Mouse (Mus musculus): ENCODE data around the gene Olfr981. TPM values are rescaled to one million over a fixed set of nuclear protein-coding genes. Genes with fewer than 3 reads are reported as not detected.
"Not testable (repeated sequence)": the region's sequence is repeated elsewhere in the genome, so short reads cannot be mapped to it uniquely, and the experiment has no call there.

The Olfr981 gene
- total RNA-seq (2021), result not detected
- long read RNA-seq, experiment 1, result 0 reads
- long read RNA-seq, experiment 2, result 0 reads

- no peak for DNase-seq
Measured at GRCm38 (mm10) chr9:40021164-40021563, at the start of gene Olfr981. Gene Olfr981 (plus strand): TSS chr9:40021464.

GRCm38 (mm10) chr9:39976581-39977145 is 44.6 kb upstream of the Olfr981 start:
- DNase-seq, result not testable (repeated sequence)

DNA sequence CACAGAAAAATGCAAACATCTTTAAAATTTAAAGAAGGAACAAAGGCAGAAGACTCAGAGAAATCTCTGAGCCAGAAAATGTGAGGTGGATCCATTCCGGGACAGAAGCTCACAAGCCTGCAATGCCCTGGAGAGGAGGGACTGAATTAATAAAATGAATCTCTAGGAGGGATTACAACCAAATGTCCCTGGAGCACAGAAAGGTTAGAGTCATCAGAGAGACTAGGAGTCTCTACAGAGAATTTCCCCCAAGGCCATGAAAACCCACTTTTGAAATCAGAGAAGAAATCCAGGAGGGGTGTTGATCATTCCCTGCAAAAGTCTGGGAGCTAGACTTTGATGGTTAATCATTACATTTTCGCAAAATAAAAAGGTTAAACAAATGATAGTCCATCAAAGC is 29.5 kb upstream of the Olfr981 start, which contains the start of gene Olfr978:
TSS of gene Olfr978 (plus strand) at position 301 of the 400 bp plus-strand sequence.
- no peak for DNase-seq

GRCm38 (mm10) chr9:40003365-40003764 is 17.9 kb upstream of the Olfr981 start, which contains the start of gene Olfr979:
Gene Olfr979 (minus strand): TSS chr9:40003465.
- DNase-seq, result no peak

DNA sequence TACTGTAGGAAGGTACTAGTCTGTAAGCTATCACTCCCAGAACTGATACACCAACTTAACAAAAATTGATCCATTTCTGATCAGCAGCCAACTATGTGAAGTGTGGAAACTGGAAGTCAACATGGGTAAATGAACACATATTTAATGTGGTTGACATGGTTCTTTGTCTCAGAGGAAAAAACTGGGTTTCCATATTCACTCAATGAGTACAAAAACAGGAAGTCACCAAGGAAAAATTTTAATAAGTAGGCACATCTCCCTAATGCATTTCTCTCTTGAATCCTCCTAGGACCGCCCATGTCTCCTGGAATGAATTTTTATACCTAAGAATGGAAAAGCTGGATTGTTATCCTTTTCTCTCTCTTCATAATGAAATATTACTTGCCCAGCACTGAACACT is 11.8 kb upstream of the Olfr981 start, which contains the start of gene Olfr980:
TSS of gene Olfr980 (minus strand) at position 101 of the 400 bp plus-strand sequence.
- no peak for DNase-seq

GRCm38 (mm10) chr9:40050138-40050537 is 28.9 kb downstream of the Olfr981 start:
- DNase-seq, result no peak

DNA sequence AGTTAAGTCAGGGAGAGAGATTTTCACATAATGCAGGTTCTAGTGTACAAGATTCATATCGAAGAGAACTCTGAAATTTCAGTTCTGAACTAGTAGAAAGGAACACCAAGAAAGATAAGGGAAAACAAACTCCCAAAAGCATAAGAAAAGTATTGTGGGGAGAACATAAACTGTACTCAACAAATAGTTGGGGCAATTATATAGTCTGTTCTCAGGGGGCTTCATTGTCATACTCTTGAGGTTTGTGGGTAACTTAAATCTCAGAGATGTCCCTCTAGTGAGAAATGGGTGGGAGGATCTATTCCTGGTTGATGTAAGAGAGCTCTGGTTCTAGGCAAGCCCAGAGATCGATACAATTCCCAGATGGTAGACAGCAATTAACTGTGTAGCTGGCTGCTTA is 52.3 kb downstream of the Olfr981 start, which contains the start of gene Olfr982:
TSS of gene Olfr982 (plus strand) at position 301 of the 400 bp plus-strand sequence.
- no peak for DNase-seq

Other genes with a start within 250 kb of the Olfr981 start
- gene Olfr968, start 238.2 kb upstream of the Olfr981 start, total RNA-seq (2021), result not detected
- not detected for gene Olfr969, start 230.5 kb upstream of the Olfr981 start, total RNA-seq (2021)
- gene Olfr970, start 212.6 kb upstream of the Olfr981 start, total RNA-seq (2021), result not detected
- not detected for gene Olfr971, start 184.6 kb upstream of the Olfr981 start, total RNA-seq (2021)
- not detected for gene Olfr972, start 155.0 kb upstream of the Olfr981 start, total RNA-seq (2021)
- not detected for gene Olfr229, start 114.1 kb upstream of the Olfr981 start, total RNA-seq (2021)
- not detected for gene Olfr974, start 84.0 kb upstream of the Olfr981 start, total RNA-seq (2021)
- gene Olfr975, start 69.4 kb upstream of the Olfr981 start, total RNA-seq (2021), result not detected
- gene Olfr976, start 60.3 kb upstream of the Olfr981 start, total RNA-seq (2021), result not detected
- gene Olfr978, start 29.4 kb upstream of the Olfr981 start, total RNA-seq (2021), result not detected
- gene Olfr979, start 18.0 kb upstream of the Olfr981 start, total RNA-seq (2021), result not detected
- not detected for gene Olfr980, start 11.9 kb upstream of the Olfr981 start, total RNA-seq (2021)
- gene Olfr982, start 52.4 kb downstream of the Olfr981 start, total RNA-seq (2021), result not detected
- gene Olfr983, start 72.1 kb downstream of the Olfr981 start, total RNA-seq (2021), result not detected
- gene Olfr984, start 92.7 kb downstream of the Olfr981 start, total RNA-seq (2021), result not detected
- gene Olfr985, start 108.7 kb downstream of the Olfr981 start, total RNA-seq (2021), result not detected
- not detected for gene Tmem225, start 126.7 kb downstream of the Olfr981 start, total RNA-seq (2021)
- not detected for gene Olfr986, start 159.5 kb downstream of the Olfr981 start, total RNA-seq (2021)
- gene Zfp202, start 170.9 kb downstream of the Olfr981 start, total RNA-seq (2021), result 1 to 10 TPM; 1.3 to 1.4 TPM
- 1 to 10 TPM; 1.9 to 4.4 TPM for gene Scn3b, start 247.8 kb downstream of the Olfr981 start, total RNA-seq (2021)

Measured in gastrocnemius, postnatal 25 days (tissue).